Mouse (Mus musculus): Measurements from ENCODE around the gene Spen. TPM values are rescaled to one million over a fixed set of nuclear protein-coding genes. Genes with fewer than 3 reads are reported as not detected.

Gene Spen
- total RNA-seq, 2 experiments from 2014 or later = 50.8 to 72.8 TPM

Other genes starting within 250 kb of the Spen start
- 1 to 10 TPM; 1.4 to 1.5 TPM for gene Epha2, start 237.4 kb downstream of the Spen start, total RNA-seq (2021)
- 1 to 10 TPM; 3.1 TPM for gene Fam131c, start 170.4 kb downstream of the Spen start, total RNA-seq (2021)
- gene Clcnka, start 139.9 kb downstream of the Spen start, total RNA-seq (2021) = not detected
- under 1 TPM in 1 of 2 experiments, not detected in 1; 0.84 TPM for gene Clcnkb, start 122.6 kb downstream of the Spen start, total RNA-seq (2021)
- under 1 TPM; 0.18 to 0.47 TPM for gene Hspb7, start 117.8 kb downstream of the Spen start, total RNA-seq (2021)
- gene Srarp, start 102.5 kb downstream of the Spen start, total RNA-seq (2021) = 1 to 10 TPM; 4.2 to 5.2 TPM
- gene Zbtb17, start 93.9 kb downstream of the Spen start, total RNA-seq (2021) = 10 to 100 TPM; 41.1 to 42.4 TPM
- gene Fblim1, start 67.5 kb upstream of the Spen start, total RNA-seq (2021) = 1 to 10 TPM in 1 of 2 experiments, under 1 TPM in 1; 0.68 to 1.2 TPM
- gene Tmem82, start 80.0 kb upstream of the Spen start, total RNA-seq (2021) = 1 to 10 TPM in 1 of 2 experiments, under 1 TPM in 1; 0.35 to 1.3 TPM
- gene Slc25a34, start 85.2 kb upstream of the Spen start, total RNA-seq (2021) = 1 to 10 TPM; 3.0 to 4.3 TPM
- gene Plekhm2, start 126.3 kb upstream of the Spen start, total RNA-seq (2021) = 10 to 100 TPM; 90.7 to 91.7 TPM
- 1 to 10 TPM in 1 of 2 experiments, not detected in 1; 2.9 TPM for gene Rsc1a1, start 147.0 kb upstream of the Spen start, total RNA-seq (2021)
- 10 to 100 TPM; 39.4 to 44.1 TPM for gene Ddi2, start 184.8 kb upstream of the Spen start, total RNA-seq (2021)
- gene Agmat, start 208.1 kb upstream of the Spen start, total RNA-seq (2021) = 1 to 10 TPM; 1.1 to 1.3 TPM

Data from left cerebral cortex, postnatal 36 days (tissue).